Mouse (Mus musculus): ENCODE measurements around the gene Plb1. TPM values are rescaled to one million over a fixed set of nuclear protein-coding genes. Genes with fewer than 3 reads are reported as not detected.

The Plb1 gene
- polyA plus RNA-seq, 1 experiment from 2014 or later = not detected

GRCm38 (mm10) chr5:32309714-32310113 is 77.2 kb downstream of the Plb1 start:
- Histone ChIP-seq H3K4me3 (no peak overlapping the region), H3K27ac (no peak overlapping the region), H3K4me2 (replicated peaks) (no peak overlapping the region), H3K9ac (no peak overlapping the region), H3K4me1 (no peaks in the 10 kb centered on the region), H3K9me3 (no peaks in the 10 kb centered on the region), H3K36me3 (no peaks in the 10 kb centered on the region), H3K27me3 (replicated peaks) (no peaks in the 10 kb centered on the region)
- 69% methylated on average over 1 of the region's 1 CpGs for WGBS
- ATAC-seq (ENCODE audit: low FRiP score, low read depth) = no peak

GRCm38 (mm10) chr5:32310802-32311201 is 78.3 kb downstream of the Plb1 start:
- H3K4me2 ChIP-seq (replicated peaks) = no peak overlapping the region
- WGBS = 86% methylated on average over 5 of the region's 5 CpGs

GRCm38 (mm10) chr5:32311589-32312166 is 79.2 kb downstream of the Plb1 start:
- Histone ChIP-seq H3K27ac (no peak overlapping the region), H3K9me3 (no peaks in the 10 kb centered on the region), H3K9ac (no peak overlapping the region), H3K36me3 (no peaks in the 10 kb centered on the region), H3K4me1 (no peaks in the 10 kb centered on the region), H3K4me2 (replicated peaks) (no peak overlapping the region), H3K27me3 (replicated peaks) (no peaks in the 10 kb centered on the region), H3K4me3 (no peak overlapping the region)
- 61% methylated on average over 3 of the region's 3 CpGs for WGBS
- ATAC-seq (ENCODE audit: low FRiP score, low read depth) = no peak

More at GRCm38 (mm10) chr5:32310802-32311201, 78.3 kb downstream of the Plb1 start:
- no peak for ATAC-seq (ENCODE audit: low FRiP score, low read depth)
- Histone ChIP-seq H3K4me3 (no peak overlapping the region), H3K9ac (no peak overlapping the region), H3K27ac (no peak overlapping the region), H3K27me3 (replicated peaks) (no peaks in the 10 kb centered on the region), H3K36me3 (no peaks in the 10 kb centered on the region), H3K4me1 (no peaks in the 10 kb centered on the region), H3K9me3 (no peaks in the 10 kb centered on the region)

GRCm38 (mm10) chr5:32313671-32314070 is 81.2 kb downstream of the Plb1 start:
- Histone ChIP-seq H3K9me3 (no peaks in the 10 kb centered on the region), H3K4me1 (no peaks in the 10 kb centered on the region), H3K4me3 (no peak overlapping the region), H3K4me2 (replicated peaks) (no peak overlapping the region), H3K9ac (no peak overlapping the region), H3K36me3 (no peaks in the 10 kb centered on the region), H3K27ac (no peak overlapping the region), H3K27me3 (replicated peaks) (no peaks in the 10 kb centered on the region)
- no peak for ATAC-seq (ENCODE audit: low FRiP score, low read depth)
- 88% methylated on average over 6 of the region's 6 CpGs for WGBS

GRCm38 (mm10) chr5:32314731-32315130 is 82.2 kb downstream of the Plb1 start:
- Histone ChIP-seq H3K4me2 (replicated peaks) (no peak overlapping the region), H3K4me3 (no peak overlapping the region), H3K36me3 (no peaks in the 10 kb centered on the region), H3K27ac (no peak overlapping the region), H3K4me1 (no peaks in the 10 kb centered on the region), H3K9me3 (no peaks in the 10 kb centered on the region), H3K9ac (no peak overlapping the region), H3K27me3 (replicated peaks) (no peaks in the 10 kb centered on the region)
- 74% methylated on average over 2 of the region's 2 CpGs for WGBS
- no peak for ATAC-seq (ENCODE audit: low FRiP score, low read depth)

- H3K9me3 ChIP-seq = no peaks in the 10 kb centered on the region
- no peaks in the 10 kb centered on the region for H3K4me1 ChIP-seq
- H3K27me3 ChIP-seq (replicated peaks) = no peaks in the 10 kb centered on the region
- H3K27ac ChIP-seq = no peak overlapping the region
- H3K9ac ChIP-seq = no peak overlapping the region
- H3K36me3 ChIP-seq = no peaks in the 10 kb centered on the region
- no peak overlapping the region for H3K4me2 ChIP-seq (replicated peaks)
- no peak overlapping the region for H3K4me3 ChIP-seq
- ATAC-seq (ENCODE audit: low FRiP score, low read depth) = no peak
- 51% methylated on average over 7 of the region's 7 CpGs for WGBS
Measured at GRCm38 (mm10) chr5:32322146-32322811, 89.8 kb downstream of the Plb1 start.

- no peaks in the 10 kb centered on the region for H3K4me1 ChIP-seq
- no peaks in the 10 kb centered on the region for H3K9me3 ChIP-seq
- WGBS = 87% methylated on average over 7 of the region's 7 CpGs
Measured at GRCm38 (mm10) chr5:32328139-32328538, 95.6 kb downstream of the Plb1 start.

GRCm38 (mm10) chr5:32332591-32332990 is 100.1 kb downstream of the Plb1 start:
- no peak overlapping the region for H3K4me2 ChIP-seq (replicated peaks)
- no peaks in the 10 kb centered on the region for H3K9me3 ChIP-seq
- peaks cover 10% of the 10 kb centered on the region for H3K4me1 ChIP-seq
- H3K4me3 ChIP-seq = no peak overlapping the region
- H3K27ac ChIP-seq = no peak overlapping the region
- no peak for ATAC-seq (ENCODE audit: low FRiP score, low read depth)
- H3K36me3 ChIP-seq = no peaks in the 10 kb centered on the region
- WGBS = 83% methylated on average over 4 of the region's 4 CpGs
- no peak overlapping the region for H3K9ac ChIP-seq
- no peaks in the 10 kb centered on the region for H3K27me3 ChIP-seq (replicated peaks)

More at GRCm38 (mm10) chr5:32328139-32328538, 95.6 kb downstream of the Plb1 start:
- no peak for ATAC-seq (ENCODE audit: low FRiP score, low read depth)
- Histone ChIP-seq H3K4me2 (replicated peaks) (no peak overlapping the region), H3K27ac (no peak overlapping the region), H3K4me3 (no peak overlapping the region), H3K9ac (no peak overlapping the region), H3K36me3 (no peaks in the 10 kb centered on the region), H3K27me3 (replicated peaks) (no peaks in the 10 kb centered on the region)

GRCm38 (mm10) chr5:32335172-32335571 is 102.7 kb downstream of the Plb1 start:
- Histone ChIP-seq H3K27ac (no peak overlapping the region), H3K9ac (no peak overlapping the region), H3K4me2 (replicated peaks) (no peak overlapping the region; the same call in 1 of the 2 replicates), H3K4me1 (peaks cover 10% of the 10 kb centered on the region), H3K27me3 (replicated peaks) (no peaks in the 10 kb centered on the region), H3K36me3 (no peaks in the 10 kb centered on the region), H3K9me3 (no peaks in the 10 kb centered on the region), H3K4me3 (no peak overlapping the region)
- WGBS = 39% methylated on average over 6 of the region's 6 CpGs
- peak; percentile 58; the same call in 1 of the 2 replicates for ATAC-seq (ENCODE audit: low FRiP score, low read depth)

- 74% methylated on average over 5 of the region's 5 CpGs for WGBS
- no peak overlapping the region for H3K4me3 ChIP-seq
- no peak for ATAC-seq (ENCODE audit: low FRiP score, low read depth)
- peaks cover 10% of the 10 kb centered on the region for H3K4me1 ChIP-seq
- H3K9me3 ChIP-seq = no peaks in the 10 kb centered on the region
- no peak overlapping the region for H3K4me2 ChIP-seq (replicated peaks)
- no peak overlapping the region for H3K9ac ChIP-seq
- no peaks in the 10 kb centered on the region for H3K27me3 ChIP-seq (replicated peaks)
- no peaks in the 10 kb centered on the region for H3K36me3 ChIP-seq
- no peak overlapping the region for H3K27ac ChIP-seq
Measured at GRCm38 (mm10) chr5:32336092-32336491, 103.6 kb downstream of the Plb1 start.

- ATAC-seq (ENCODE audit: low FRiP score, low read depth) = no peak
- H3K9ac ChIP-seq = no peak overlapping the region
- peaks cover 10% of the 10 kb centered on the region for H3K4me1 ChIP-seq
- H3K27me3 ChIP-seq (replicated peaks) = no peaks in the 10 kb centered on the region
- no peaks in the 10 kb centered on the region for H3K36me3 ChIP-seq
- H3K27ac ChIP-seq = no peak overlapping the region
- 84% methylated on average over 1 of the region's 1 CpGs for WGBS
- no peaks in the 10 kb centered on the region for H3K9me3 ChIP-seq
- no peak overlapping the region for H3K4me3 ChIP-seq
- H3K4me2 ChIP-seq (replicated peaks) = no peak overlapping the region
Measured at GRCm38 (mm10) chr5:32337336-32337735, 104.8 kb downstream of the Plb1 start.

GRCm38 (mm10) chr5:32338339-32338738 is 105.8 kb downstream of the Plb1 start:
- Histone ChIP-seq H3K27ac (no peak overlapping the region), H3K9me3 (no peaks in the 10 kb centered on the region), H3K27me3 (replicated peaks) (no peaks in the 10 kb centered on the region), H3K4me1 (peaks cover 10% of the 10 kb centered on the region), H3K4me2 (replicated peaks) (no peak overlapping the region), H3K4me3 (no peak overlapping the region), H3K36me3 (no peaks in the 10 kb centered on the region), H3K9ac (no peak overlapping the region)
- WGBS = 48% methylated on average over 2 of the region's 2 CpGs
- no peak for ATAC-seq (ENCODE audit: low FRiP score, low read depth)

- no peaks in the 10 kb centered on the region for H3K36me3 ChIP-seq
- H3K9me3 ChIP-seq = no peaks in the 10 kb centered on the region
- no peak overlapping the region for H3K27ac ChIP-seq
- H3K27me3 ChIP-seq (replicated peaks) = no peaks in the 10 kb centered on the region
- H3K9ac ChIP-seq = no peak overlapping the region
- peaks cover 10% of the 10 kb centered on the region for H3K4me1 ChIP-seq
- ATAC-seq (ENCODE audit: low FRiP score, low read depth) = no peak
- 73% methylated on average over 3 of the region's 3 CpGs for WGBS
- no peak overlapping the region for H3K4me2 ChIP-seq (replicated peaks)
- H3K4me3 ChIP-seq = no peak overlapping the region
Measured at GRCm38 (mm10) chr5:32338766-32339165, 106.3 kb downstream of the Plb1 start.
